Mouse (Mus musculus) small intestine, adult 10 weeks (tissue): Measurements from ENCODE around the gene Pmm2. TPM values are rescaled to one million over a fixed set of nuclear protein-coding genes. Genes with fewer than 3 reads are reported as not detected.

Source experiments
- polyA plus RNA-seq: library from polyadenylated mRNA; stranded (reverse); fragments of 350-450 nt; fragmentation: Illumina TruSeq; extraction: RNeasy Lipid Tissue Mini Kit (QIAGEN cat#74804); gene quantifications from one replicate; pipeline ENCODE4 v1.2.3, GENCODE M21; 2014; ENCODE audit warnings: low replicate concordance

The Pmm2 gene
- polyA plus RNA-seq = 440 TPM

GRCm38 (mm10) chr16:8637217-8638051, at the start of gene Pmm2, which contains the start of gene Tmem186:
TSS of gene Pmm2 (plus strand) at chr16:8637674.
TSS of gene Tmem186 (minus strand) at chr16:8637712.

GRCm38 (mm10) chr16:8671551-8672349, 34.3 kb downstream of the Pmm2 start, which contains the start of gene Carhsp1:
TSS of gene Carhsp1 (minus strand) at chr16:8672155.

GRCm38 (mm10) chr16:8680470-8680869, 43.0 kb downstream of the Pmm2 start, which contains the start of gene Gm5767:
TSS of gene Gm5767 (plus strand) at chr16:8680770.

Other genes with a start within 250 kb of the Pmm2 start
- not detected for gene Tmem114, start 212.5 kb upstream of the Pmm2 start, polyA plus RNA-seq
- gene Mettl22, start 166.9 kb upstream of the Pmm2 start, polyA plus RNA-seq = 0.48 TPM
- gene Abat, start 124.2 kb upstream of the Pmm2 start, polyA plus RNA-seq = 38.1 TPM
- 6.7 TPM for gene Tmem186, start within 50 bp of the Pmm2 start, polyA plus RNA-seq
- gene Carhsp1, start 34.5 kb downstream of the Pmm2 start, polyA plus RNA-seq = 9.1 TPM
- gene Gm5767, start 43.1 kb downstream of the Pmm2 start, polyA plus RNA-seq = not detected
- gene Usp7, start 154.6 kb downstream of the Pmm2 start, polyA plus RNA-seq = 194 TPM
- 108 TPM for gene 1810013L24Rik, start 192.4 kb downstream of the Pmm2 start, polyA plus RNA-seq